Mouse (Mus musculus): Measurements from ENCODE around the gene Ssbp3. TPM values are rescaled to one million over a fixed set of nuclear protein-coding genes. Genes with fewer than 3 reads are reported as not detected.

Gene Ssbp3
- polyA plus RNA-seq, 1 experiment from 2014 or later, result 332 TPM

Other genes with a start within 250 kb of the Ssbp3 start
- gene Ttc4, start 231.8 kb upstream of the Ssbp3 start, polyA plus RNA-seq (2016; fragmentation: Nextera tagmentation; extraction: Ambion mirVana), result 98.2 and 106 TPM in 2 replicates
- 0.27 and 0.34 TPM in 2 replicates for gene Mroh7, start 179.8 kb upstream of the Ssbp3 start, polyA plus RNA-seq (2016; fragmentation: Nextera tagmentation; extraction: Ambion mirVana)
- gene Fam151a, start 176.8 kb upstream of the Ssbp3 start, polyA plus RNA-seq (2016; fragmentation: Nextera tagmentation; extraction: Ambion mirVana), result not detected in 2 replicates
- gene Acot11, start 105.7 kb upstream of the Ssbp3 start, polyA plus RNA-seq (2016; fragmentation: Nextera tagmentation; extraction: Ambion mirVana), result 1.5 TPM in 2 replicates
- 94.2 and 95.4 TPM in 2 replicates for gene Mrpl37, start 156.2 kb downstream of the Ssbp3 start, polyA plus RNA-seq (2016; fragmentation: Nextera tagmentation; extraction: Ambion mirVana)
- 4.3 and 5.2 TPM in 2 replicates for gene Cyb5rl, start 156.3 kb downstream of the Ssbp3 start, polyA plus RNA-seq (2016; fragmentation: Nextera tagmentation; extraction: Ambion mirVana)
- gene Cdcp2, start 186.2 kb downstream of the Ssbp3 start, polyA plus RNA-seq (2016; fragmentation: Nextera tagmentation; extraction: Ambion mirVana), result 0.34 and 0.37 TPM in 2 replicates